Mouse (Mus musculus): ENCODE data around the gene Nlrx1.
"Not testable (repeated sequence)": the region's sequence is repeated elsewhere in the genome, so short reads cannot be mapped to it uniquely, and the experiment has no call there.

Gene Nlrx1

GRCm38 (mm10) chr9:44268432-44268831 is at the start of gene Nlrx1:
Gene Nlrx1, minus strand, starts transcription at chr9:44268599.
- DNase-seq (ENCODE audit: low spot score): peak; percentile 50

- DNase-seq (ENCODE audit: low spot score): no peak
Observed at GRCm38 (mm10) chr9:44317452-44317851, 49.1 kb upstream of the Nlrx1 start.

- DNase-seq (ENCODE audit: low spot score): no peak
Observed at GRCm38 (mm10) chr9:44314910-44315309, 46.5 kb upstream of the Nlrx1 start.

- no peak for DNase-seq (ENCODE audit: low spot score)
Observed at GRCm38 (mm10) chr9:44314257-44314547, 45.8 kb upstream of the Nlrx1 start.

GRCm38 (mm10) chr9:44313476-44314256 is 45.3 kb upstream of the Nlrx1 start:
- DNase-seq (ENCODE audit: low spot score): no peak

GRCm38 (mm10) chr9:44311136-44312134 is 43.0 kb upstream of the Nlrx1 start:
- no peak for DNase-seq (ENCODE audit: low spot score)

- DNase-seq (ENCODE audit: low spot score): no peak
Observed at GRCm38 (mm10) chr9:44310750-44311135, 42.3 kb upstream of the Nlrx1 start.

- no peak for DNase-seq (ENCODE audit: low spot score)
Observed at GRCm38 (mm10) chr9:44309756-44310155, 41.4 kb upstream of the Nlrx1 start.

GRCm38 (mm10) chr9:44307248-44307647 is 38.8 kb upstream of the Nlrx1 start:
- no peak for DNase-seq (ENCODE audit: low spot score)

- no peak for DNase-seq (ENCODE audit: low spot score)
Observed at GRCm38 (mm10) chr9:44306532-44306931, 38.1 kb upstream of the Nlrx1 start.

- DNase-seq (ENCODE audit: low spot score): peak; percentile 98
Observed at GRCm38 (mm10) chr9:44305466-44306079, 37.2 kb upstream of the Nlrx1 start, which contains the start of gene Hinfp. Gene Hinfp, minus strand, starts transcription at chr9:44305671.

GRCm38 (mm10) chr9:44300001-44300400 is 31.6 kb upstream of the Nlrx1 start:
- not testable (repeated sequence) for DNase-seq (ENCODE audit: low spot score)

- DNase-seq (ENCODE audit: low spot score): peak; percentile 59
Observed at GRCm38 (mm10) chr9:44292490-44292889, 24.1 kb upstream of the Nlrx1 start.

- no peak for DNase-seq (ENCODE audit: low spot score)
Observed at GRCm38 (mm10) chr9:44288959-44289291, 20.5 kb upstream of the Nlrx1 start.

GRCm38 (mm10) chr9:44288076-44288958 is 19.9 kb upstream of the Nlrx1 start, which contains the start of gene Abcg4:
Gene Abcg4, minus strand, starts transcription at chr9:44288615.
- no peak for DNase-seq (ENCODE audit: low spot score)

GRCm38 (mm10) chr9:44287401-44288075 is 19.1 kb upstream of the Nlrx1 start:
- no peak for DNase-seq (ENCODE audit: low spot score)

- no peak for DNase-seq (ENCODE audit: low spot score)
Observed at GRCm38 (mm10) chr9:44287003-44287400, 18.6 kb upstream of the Nlrx1 start.

- no peak for DNase-seq (ENCODE audit: low spot score)
Observed at GRCm38 (mm10) chr9:44286256-44286850, 18.0 kb upstream of the Nlrx1 start.

- no peak for DNase-seq (ENCODE audit: low spot score)
Observed at GRCm38 (mm10) chr9:44283183-44283582, 14.8 kb upstream of the Nlrx1 start.

GRCm38 (mm10) chr9:44269973-44270372 is 1.6 kb upstream of the Nlrx1 start:
- DNase-seq (ENCODE audit: low spot score): no peak

GRCm38 (mm10) chr9:44269077-44269476 is 678 bp upstream of the Nlrx1 start:
- DNase-seq (ENCODE audit: low spot score): no peak
